Mouse (Mus musculus) kidney, postnatal 4 days (tissue): Measurements from ENCODE around the gene Dyx1c1.
A peak's percentile ranks its signal among the peaks of the same experiment; 100 is the strongest.

ENCODE experiments used
- DNase-seq, 2 experiments: peaks; one replicate each; pipeline ENCODE4 v3.0.0; 2021; ENCODE audit warnings: mixed read lengths in 2 of 2

The Dyx1c1 gene

GRCm38 (mm10) chr9:72975242-72975641 is 16.7 kb downstream of the Dyx1c1 start:
- no peak for DNase-seq

GRCm38 (mm10) chr9:72983066-72983465 is 24.5 kb downstream of the Dyx1c1 start:
- DNase-seq = no peak

- DNase-seq = peak; percentile 96 to 98
Observed at GRCm38 (mm10) chr9:72985250-72986220, 26.9 kb downstream of the Dyx1c1 start, which contains the start of the genes Ccpg1os and Ccpg1. Ccpg1os (minus strand) TSS chr9:72985382. Ccpg1 (plus strand) TSS chr9:72985429.

DNA sequence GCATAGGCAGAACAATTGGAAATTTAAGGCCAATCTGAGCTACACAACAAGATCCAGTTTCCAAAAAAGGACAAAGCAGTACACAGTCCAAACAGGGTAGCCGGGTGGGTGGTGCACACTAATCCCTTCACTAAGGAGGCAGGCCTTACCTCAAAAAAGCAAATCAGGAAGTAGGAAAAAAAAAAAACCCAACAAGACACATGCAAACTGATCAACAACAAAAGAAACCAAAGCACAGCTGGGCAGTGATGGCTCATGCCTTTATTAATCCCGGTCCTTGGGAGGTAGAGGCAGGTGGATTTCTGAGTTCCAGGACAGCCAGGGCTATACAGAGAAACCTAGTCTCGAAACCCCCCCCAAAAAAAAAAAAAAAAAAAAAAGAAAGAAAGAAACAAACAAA is 29.1 kb downstream of the Dyx1c1 start:
- DNase-seq = no peak

- DNase-seq = no peak
Observed at GRCm38 (mm10) chr9:72988706-72989105, 30.1 kb downstream of the Dyx1c1 start.

DNA sequence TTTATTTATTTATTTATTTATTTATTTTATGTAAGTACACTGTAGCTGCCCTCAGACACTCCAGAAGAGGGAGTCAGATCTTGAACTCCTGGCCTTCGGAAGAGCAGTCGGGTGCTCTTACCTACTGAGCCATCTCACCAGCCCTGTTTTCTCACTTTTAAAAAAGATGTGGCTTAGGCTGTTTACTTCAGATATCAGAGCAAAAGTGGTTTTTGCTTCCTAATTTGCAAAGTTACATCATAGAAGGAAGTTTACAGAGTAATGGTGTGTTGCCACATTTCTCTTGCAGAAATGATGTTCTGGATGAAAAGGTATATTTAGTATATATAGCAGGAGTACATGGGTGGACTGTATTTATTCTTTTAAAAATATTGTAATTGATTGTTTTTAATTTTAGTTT is 32.8 kb downstream of the Dyx1c1 start:
- DNase-seq = no peak

GRCm38 (mm10) chr9:72992576-72992975 is 34.0 kb downstream of the Dyx1c1 start:
- no peak for DNase-seq

- DNase-seq = no peak
Observed at GRCm38 (mm10) chr9:72996167-72996566, 37.6 kb downstream of the Dyx1c1 start.

GRCm38 (mm10) chr9:72996806-72997205 is 38.2 kb downstream of the Dyx1c1 start:
- DNase-seq = no peak

DNA sequence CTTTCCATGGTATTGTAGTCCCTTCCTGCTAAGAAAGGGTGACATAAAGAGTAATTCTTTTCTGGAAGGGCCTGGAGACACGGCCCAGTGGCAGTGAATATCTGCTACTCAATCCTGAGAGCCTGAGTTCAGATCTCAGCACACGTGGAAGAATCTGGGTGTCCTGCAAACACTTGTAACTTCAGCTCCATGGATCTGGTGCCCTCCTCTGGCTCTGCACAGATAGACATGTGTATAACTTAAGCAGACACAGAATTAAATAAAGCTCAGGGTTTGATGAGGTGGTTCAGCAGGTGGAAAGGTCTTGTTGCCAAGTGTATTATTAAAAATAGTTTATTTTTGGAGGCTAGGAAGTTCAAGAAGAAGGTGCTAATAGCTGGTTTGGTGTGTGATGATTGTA is 41.9 kb downstream of the Dyx1c1 start:
- no peak for DNase-seq

- DNase-seq = no peak
Observed at GRCm38 (mm10) chr9:73001314-73002011, 42.9 kb downstream of the Dyx1c1 start.

- no peak for DNase-seq
Observed at GRCm38 (mm10) chr9:73002177-73002576, 43.6 kb downstream of the Dyx1c1 start.

GRCm38 (mm10) chr9:73004076-73004475 is 45.5 kb downstream of the Dyx1c1 start:
- no peak for DNase-seq

DNA sequence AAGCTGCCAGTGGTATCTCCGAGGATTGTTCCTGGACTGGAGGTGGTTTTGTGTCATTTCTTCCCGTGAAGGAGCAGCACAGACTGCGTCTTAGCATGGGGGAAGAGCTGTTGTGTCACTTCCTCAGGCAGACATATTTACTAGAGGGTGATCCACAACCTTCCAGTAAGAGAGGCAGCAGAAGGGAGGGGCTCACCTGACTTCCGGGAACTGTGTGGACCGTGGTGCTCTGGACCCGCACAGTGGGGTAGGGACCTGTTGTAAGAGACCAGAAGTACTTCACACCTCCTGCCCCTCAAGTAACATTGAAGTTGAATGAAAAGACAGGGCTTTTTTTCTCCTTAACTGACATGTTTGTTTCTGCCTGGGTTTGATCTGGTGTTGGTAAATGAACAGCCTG is 46.5 kb downstream of the Dyx1c1 start:
- no peak for DNase-seq

DNA sequence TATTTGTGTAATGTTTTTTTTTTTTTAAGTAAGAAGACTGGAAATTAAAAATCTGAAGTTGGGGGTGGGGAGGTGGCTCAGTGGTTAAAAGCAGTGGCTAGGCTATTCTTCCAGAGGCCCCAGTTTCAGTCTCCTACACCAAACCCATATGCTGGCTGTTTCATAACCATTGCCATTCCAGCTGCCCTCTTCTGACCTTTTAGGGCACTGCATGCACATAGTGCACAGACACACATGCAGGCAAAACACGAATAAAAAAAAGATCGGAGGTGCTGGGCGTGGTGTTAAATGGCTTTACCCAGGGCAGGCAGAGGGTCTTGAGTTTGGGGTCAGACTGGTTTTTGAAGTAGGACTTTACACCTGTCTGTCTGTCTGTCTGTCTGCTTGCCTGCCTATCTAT is 47.6 kb downstream of the Dyx1c1 start:
- peak in 1 of 2 experiments; percentile 15 for DNase-seq

DNA sequence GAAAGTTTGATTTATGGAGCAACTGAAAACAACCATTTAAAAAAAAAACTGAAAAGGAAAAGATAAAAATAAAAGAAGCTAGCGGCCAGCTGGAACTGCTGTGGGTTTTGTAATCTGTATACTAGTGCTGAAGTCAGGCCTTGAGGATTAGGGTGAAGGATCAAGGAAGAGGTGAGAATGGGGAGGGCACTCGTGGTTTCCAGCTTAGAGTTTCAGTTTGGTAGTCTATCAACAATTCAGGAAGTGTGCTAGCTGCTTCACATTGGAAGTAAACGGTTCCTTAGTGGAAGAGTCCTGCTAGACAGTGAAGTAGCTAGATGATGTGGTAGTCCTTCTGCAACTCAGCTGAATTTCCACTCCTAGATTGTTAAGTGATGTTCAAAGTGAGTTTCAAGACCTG is 49.8 kb downstream of the Dyx1c1 start:
- no peak for DNase-seq

DNA sequence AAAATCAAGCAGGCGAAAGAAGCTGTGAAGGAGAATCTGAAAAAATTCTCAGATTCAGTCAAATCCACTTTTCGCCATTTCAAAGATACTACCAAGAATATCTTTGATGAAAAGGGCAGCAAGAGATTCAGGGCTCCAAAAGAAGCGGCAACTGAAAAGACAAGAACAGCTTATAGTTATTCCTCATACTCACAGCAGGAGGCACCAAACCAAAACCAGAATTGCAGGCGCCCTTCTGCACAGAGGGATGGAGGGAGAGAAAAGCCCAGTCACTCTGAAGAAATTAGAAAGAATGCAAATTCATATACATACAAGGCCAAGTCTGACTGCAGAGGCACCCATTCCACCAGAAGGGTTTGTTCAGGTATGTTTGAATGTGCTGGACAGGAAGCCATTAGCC is 54.0 kb downstream of the Dyx1c1 start:
- no peak for DNase-seq

DNA sequence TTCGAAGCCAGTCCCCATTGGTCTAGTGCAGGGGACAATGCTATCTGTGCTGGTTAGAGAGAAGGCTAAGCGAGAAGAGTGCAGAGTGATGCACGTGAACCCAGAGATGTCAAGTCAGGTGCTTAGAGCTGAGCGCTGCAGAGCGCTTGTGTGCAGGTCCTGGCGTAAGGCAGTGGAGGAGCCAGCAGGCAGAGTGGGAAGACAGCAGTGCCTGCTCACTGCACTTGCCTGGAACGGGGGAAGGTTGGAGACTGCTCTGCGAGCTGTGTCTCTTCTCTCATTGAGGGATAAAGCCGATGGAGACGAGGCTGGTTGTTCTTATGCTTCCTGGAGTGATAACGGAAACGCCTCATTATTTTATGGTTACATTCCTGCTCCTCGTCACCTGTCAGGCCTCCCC is 56.1 kb downstream of the Dyx1c1 start:
- DNase-seq = no peak

GRCm38 (mm10) chr9:73019841-73020240 is 61.3 kb downstream of the Dyx1c1 start:
- DNase-seq = no peak

GRCm38 (mm10) chr9:73020566-73021097 is 62.0 kb downstream of the Dyx1c1 start:
- DNase-seq = no peak
